Mouse (Mus musculus): ENCODE data around the gene Ints2.
A peak's percentile ranks its signal among the peaks of the same experiment; 100 is the strongest.

Ints2 gene

GRCm38 (mm10) chr11:86174173-86174572 is 83.2 kb downstream of the Ints2 start:
- peak; percentile 12 for DNase-seq (ENCODE audit: low spot score)

DNA sequence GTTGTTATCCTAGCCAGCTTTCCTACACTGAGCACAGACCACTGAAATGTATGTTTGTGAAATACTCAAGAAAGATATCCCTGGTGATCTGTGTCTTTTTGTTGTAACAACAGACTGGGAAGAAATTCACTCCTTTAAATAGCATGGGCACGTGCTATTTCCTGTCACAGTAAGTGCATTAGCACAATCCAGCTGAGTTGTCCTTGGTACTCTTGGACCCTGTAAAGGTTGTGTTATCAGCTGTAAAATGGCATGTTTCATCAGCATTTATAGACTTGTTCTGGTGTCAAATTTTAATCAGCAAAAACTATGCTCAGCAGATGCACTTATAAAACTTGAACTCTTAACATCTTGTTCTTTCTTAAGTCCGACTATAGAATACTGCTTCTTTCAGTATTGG is 86.6 kb downstream of the Ints2 start:
- no peak for DNase-seq (ENCODE audit: low spot score)
